Mouse (Mus musculus) brain, embryonic 14.5 days (tissue): ENCODE measurements around the gene Chst5.

ENCODE experiments used
- CTCF ChIP-seq: fragments of 200-500 bp; IDR thresholded peaks from 2 replicates; pipeline ENCODE4 v1.5.1; 2012; ENCODE audit warnings: inconsistent platforms, mild to moderate bottlenecking, moderate library complexity, borderline replicate concordance; ENCODE audit not compliant: insufficient read depth, insufficient read length; ENCODE audit errors: extremely low read depth
- POLR2A ChIP-seq: fragments of 200-500 bp; IDR thresholded peaks from 2 replicates; pipeline ENCODE4 v1.6.1; 2012; ENCODE audit warnings: mild to moderate bottlenecking, inconsistent platforms, borderline replicate concordance; ENCODE audit not compliant: poor library complexity, insufficient read depth, insufficient read length, severe bottlenecking; ENCODE audit errors: extremely low read depth

DNA sequence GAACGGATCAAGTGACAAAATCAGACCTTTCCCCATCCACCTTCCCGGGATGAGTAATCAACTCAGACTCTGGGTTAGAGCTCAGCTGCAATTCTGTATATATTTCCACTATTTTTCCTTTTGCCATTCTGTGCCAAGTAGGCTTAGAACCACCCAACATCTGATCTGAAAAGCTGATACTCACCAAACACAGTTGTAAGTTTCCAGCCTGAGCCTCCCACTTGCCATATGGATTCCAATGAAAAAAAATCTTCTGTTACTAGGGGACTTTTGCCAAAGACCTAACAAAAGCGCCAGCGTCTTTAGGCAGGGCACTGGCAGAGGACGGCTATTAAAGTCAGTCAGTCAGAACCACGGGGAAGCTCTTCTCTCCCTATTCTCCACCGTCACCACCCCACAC is 1.3 kb upstream of the Chst5 start:
- TF ChIP-seq CTCF (no peak), POLR2A (no peak)
